Mouse (Mus musculus) testis, adult 2 months (tissue): Measurements from ENCODE around the gene Tarsl2. TPM values are rescaled to one million over a fixed set of nuclear protein-coding genes. Genes with fewer than 3 reads are reported as not detected.

Experiments used
- H3K27ac ChIP-seq: fragments of 200-500 bp; 2 replicates; pipeline ENCODE4 v1.5.1; 2012; ENCODE audit warnings: low read depth, low read length; ENCODE audit not compliant: control insufficient read depth, insufficient read depth
- H3K27me3 ChIP-seq: fragments of 200-500 bp; 2 replicates; pipeline ENCODE4 v1.6.1; 2012; ENCODE audit warnings: mild to moderate bottlenecking, low read length, moderate library complexity; ENCODE audit not compliant: control insufficient read depth, insufficient read depth
- H3K36me3 ChIP-seq: fragments of 200-500 bp; 2 replicates; pipeline ENCODE4 v1.6.1; 2012; ENCODE audit warnings: mild to moderate bottlenecking, low read length; ENCODE audit not compliant: control insufficient read depth, insufficient read depth
- H3K4me1 ChIP-seq: fragments of 200-500 bp; 2 replicates; pipeline ENCODE4 v1.6.1; 2012; ENCODE audit warnings: low read length; ENCODE audit not compliant: control insufficient read depth, insufficient read depth
- H3K4me3 ChIP-seq: fragments of 200-500 bp; 2 replicates; pipeline ENCODE4 v1.5.1; 2012; ENCODE audit warnings: low read depth, mild to moderate bottlenecking, low read length, moderate library complexity, mixed read lengths; ENCODE audit not compliant: control insufficient read depth
- CTCF ChIP-seq: fragments of 200-500 bp; IDR thresholded peaks from 2 replicates; pipeline ENCODE4 v1.5.1; 2012; ENCODE audit warnings: low read depth, mild to moderate bottlenecking, inconsistent platforms, low read length, moderate library complexity; ENCODE audit not compliant: control insufficient read depth, insufficient read depth, insufficient replicate concordance
- POLR2A ChIP-seq: fragments of 200-500 bp; IDR thresholded peaks from 2 replicates; pipeline ENCODE4 v1.6.1; 2012; ENCODE audit warnings: low read depth, mild to moderate bottlenecking, inconsistent platforms, low read length, moderate library complexity; ENCODE audit not compliant: control insufficient read depth
- polyA plus RNA-seq: library from polyadenylated mRNA; depleted of rRNA; stranded (reverse); fragments of >200 nt; gene quantifications from 2 replicates; pipeline ENCODE4 v1.2.3, GENCODE M21; 2012; rRNA removed

Gene Tarsl2
- polyA plus RNA-seq, 1 experiment: 5.0 TPM

DNA sequence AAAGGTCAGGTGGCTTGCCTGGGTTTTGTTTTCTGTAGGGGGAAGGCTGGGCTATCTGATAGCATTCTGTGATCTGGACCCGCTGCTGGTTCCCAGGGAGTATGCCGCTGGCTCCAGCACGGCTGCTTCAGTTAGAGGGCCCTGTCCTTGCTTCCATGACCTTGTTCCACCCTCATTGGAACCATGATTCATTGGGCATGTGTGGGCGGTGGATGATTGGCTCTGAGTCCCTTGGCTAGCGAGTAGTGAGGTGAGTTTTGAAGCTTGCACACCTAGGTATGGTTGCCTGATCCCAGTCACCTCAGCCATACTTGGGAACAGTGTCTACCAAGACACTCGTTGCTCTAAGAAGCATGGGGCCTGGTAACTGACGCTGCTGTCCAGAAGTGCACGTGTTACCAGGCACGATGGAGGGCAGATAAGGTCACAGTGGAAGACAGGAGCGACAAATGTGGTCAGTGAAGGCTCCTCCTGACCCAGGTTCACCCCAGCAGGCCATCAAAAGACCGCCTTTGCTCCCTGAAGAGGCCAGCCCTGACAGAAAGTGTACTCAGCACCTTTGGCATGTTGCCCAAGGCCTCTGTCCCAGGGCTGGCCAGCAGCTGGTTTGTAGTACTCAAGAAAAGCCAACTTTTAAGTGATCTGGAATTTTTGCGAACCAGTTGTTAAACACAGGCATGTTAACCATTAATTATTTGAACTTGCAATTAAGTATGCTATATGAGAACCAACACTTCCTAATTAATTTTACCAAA is 92.8 kb downstream of the Tarsl2 start:
- H3K4me3 ChIP-seq: no peak overlapping the region
- no peak overlapping the region for H3K27ac ChIP-seq
- no peaks in the 10 kb centered on the region for H3K27me3 ChIP-seq
- no peaks in the 10 kb centered on the region for H3K36me3 ChIP-seq
- no peaks in the 10 kb centered on the region; the same call in 1 of the 2 replicates for H3K4me1 ChIP-seq
- TF ChIP-seq POLR2A (no peak), CTCF (no peak)

Other genes starting within 250 kb of the Tarsl2 start
- 24.9 and 29.3 TPM in 2 replicates for gene Tjp1, start 117.1 kb upstream of the Tarsl2 start, polyA plus RNA-seq
- gene Tm2d3, start 46.3 kb downstream of the Tarsl2 start, polyA plus RNA-seq: 39.6 and 45.8 TPM in 2 replicates
- 4.6 TPM in 2 replicates for gene Pcsk6, start 216.8 kb downstream of the Tarsl2 start, polyA plus RNA-seq